ENCODE assay signal across 1 mouse cellular context in genomic region chr11:59811211-59811610, GRCm38 (mm10).
TF ChIP-seq lines count a peak whose summit lies in the region.

No protein-coding gene starts in this region.

TF ChIP-seq in MEL, 35 proteins besides CTCF, POLR2A, EP300 and RAD21:
- no peak for TF ChIP-seq CHD1 (IDR thresholded peaks at IDR 0.05; ENCODE audit: low read depth, low read length)
- no peak for TF ChIP-seq MYC (IDR thresholded peaks at IDR 0.05; ENCODE audit: low read depth, low read length)
- no peak for TF ChIP-seq ZKSCAN1 (IDR thresholded peaks at IDR 0.05; ENCODE audit: low read depth, low read length)
- no peak for TF ChIP-seq USF2 (IDR thresholded peaks at IDR 0.05; ENCODE audit: borderline replicate concordance in 1 of 2, insufficient read depth in 1 of 2, low read depth in 1 of 2, low read length in 2 of 2)
- TF ChIP-seq RCOR1 (IDR thresholded peaks at IDR 0.05; ENCODE audit: low read depth, low read length): no peak
- no peak for TF ChIP-seq MAX (IDR thresholded peaks at IDR 0.05; ENCODE audit: low read length)
- no peak for TF ChIP-seq USF1 (IDR thresholded peaks at IDR 0.05; ENCODE audit: low read depth, low read length)
- no peak for TF ChIP-seq ELF1 (IDR thresholded peaks at IDR 0.05; ENCODE audit: low read depth, low read length)
